Mouse (Mus musculus) thymus, postnatal 4 days (tissue): ENCODE results near the gene Inpp5e.

ENCODE experiments used
- DNase-seq: peaks from one replicate; pipeline ENCODE4 v3.0.0; 2021

The Inpp5e gene

DNA sequence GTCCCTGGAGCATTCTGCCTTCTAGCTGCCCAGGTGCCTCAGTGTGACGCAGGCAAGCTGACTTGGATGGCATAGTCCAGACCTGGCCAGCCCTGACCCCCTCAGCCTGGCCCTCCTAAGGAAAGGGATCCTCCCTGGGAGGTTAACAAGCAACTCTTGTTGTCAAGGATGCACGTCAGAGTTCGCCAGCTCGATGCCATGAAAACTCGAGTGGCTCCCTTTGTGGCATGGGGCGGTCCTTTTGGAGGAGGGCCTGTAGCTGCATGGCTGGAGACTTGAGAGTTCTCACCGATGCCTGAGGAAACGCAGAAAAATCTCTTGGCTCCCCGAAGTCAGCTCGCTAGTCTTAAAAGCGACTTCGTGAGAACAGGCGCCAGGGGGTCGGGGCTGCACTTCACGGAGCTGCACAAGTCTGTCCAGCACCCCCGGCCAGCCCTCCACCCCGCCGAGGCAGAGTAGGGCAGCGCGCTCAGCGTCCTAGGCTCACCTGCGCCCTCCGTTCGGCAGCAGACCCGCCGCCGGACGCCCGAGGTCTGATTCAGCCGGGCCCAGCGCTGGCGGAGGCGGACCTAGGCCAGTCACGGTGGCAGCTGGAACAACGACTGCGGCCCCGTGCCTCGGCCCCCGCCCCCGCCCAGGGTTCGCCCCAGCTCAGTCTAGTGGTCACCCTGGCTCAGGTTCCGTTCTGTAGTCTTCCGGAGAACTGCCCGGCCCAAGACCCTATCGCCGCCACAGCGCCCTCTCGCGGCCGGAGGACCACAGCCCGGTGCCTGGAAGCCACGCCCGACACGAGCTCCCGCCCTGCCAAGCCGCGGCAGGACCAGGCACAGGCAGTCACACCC, at the start of gene Inpp5e:
Gene Inpp5e (minus strand): TSS at position 689 of the 842 bp plus-strand sequence.
- DNase-seq = peak; percentile 99

DNA sequence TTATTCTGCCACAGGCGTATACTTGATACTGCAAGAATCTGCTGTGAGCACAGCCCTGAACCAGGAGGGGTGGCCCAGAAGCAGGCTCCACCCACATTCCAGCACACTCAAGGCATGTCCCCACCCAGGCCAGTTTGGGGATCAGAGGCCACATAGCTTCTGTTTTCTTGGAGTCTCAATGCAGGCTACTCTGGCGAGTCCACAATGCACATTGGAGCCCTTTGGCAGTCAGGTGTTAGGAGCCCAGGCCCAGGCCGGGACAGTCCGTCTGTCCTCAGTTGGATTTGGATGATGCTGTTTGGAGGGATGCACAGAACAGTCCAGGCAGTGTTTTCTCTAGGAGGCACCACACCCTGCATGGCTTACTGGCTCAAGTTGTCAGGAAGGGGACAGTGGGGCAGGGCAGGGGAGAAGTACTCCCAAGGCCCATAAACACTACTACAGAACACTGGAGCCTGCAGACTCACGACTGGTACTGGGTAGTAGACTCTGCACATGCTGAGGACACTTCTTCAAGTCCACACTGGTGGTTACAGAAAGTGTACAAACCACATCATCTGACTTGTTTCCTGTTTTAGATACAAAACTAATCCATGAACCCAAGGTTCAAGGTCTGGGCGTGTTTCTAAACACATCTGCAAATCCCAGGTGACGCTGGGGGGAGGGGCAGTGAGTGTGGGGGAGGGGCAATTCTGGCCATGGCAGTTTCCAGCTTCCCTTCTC, 49.6 kb upstream of the Inpp5e start:
- peak; percentile 67 for DNase-seq

DNA sequence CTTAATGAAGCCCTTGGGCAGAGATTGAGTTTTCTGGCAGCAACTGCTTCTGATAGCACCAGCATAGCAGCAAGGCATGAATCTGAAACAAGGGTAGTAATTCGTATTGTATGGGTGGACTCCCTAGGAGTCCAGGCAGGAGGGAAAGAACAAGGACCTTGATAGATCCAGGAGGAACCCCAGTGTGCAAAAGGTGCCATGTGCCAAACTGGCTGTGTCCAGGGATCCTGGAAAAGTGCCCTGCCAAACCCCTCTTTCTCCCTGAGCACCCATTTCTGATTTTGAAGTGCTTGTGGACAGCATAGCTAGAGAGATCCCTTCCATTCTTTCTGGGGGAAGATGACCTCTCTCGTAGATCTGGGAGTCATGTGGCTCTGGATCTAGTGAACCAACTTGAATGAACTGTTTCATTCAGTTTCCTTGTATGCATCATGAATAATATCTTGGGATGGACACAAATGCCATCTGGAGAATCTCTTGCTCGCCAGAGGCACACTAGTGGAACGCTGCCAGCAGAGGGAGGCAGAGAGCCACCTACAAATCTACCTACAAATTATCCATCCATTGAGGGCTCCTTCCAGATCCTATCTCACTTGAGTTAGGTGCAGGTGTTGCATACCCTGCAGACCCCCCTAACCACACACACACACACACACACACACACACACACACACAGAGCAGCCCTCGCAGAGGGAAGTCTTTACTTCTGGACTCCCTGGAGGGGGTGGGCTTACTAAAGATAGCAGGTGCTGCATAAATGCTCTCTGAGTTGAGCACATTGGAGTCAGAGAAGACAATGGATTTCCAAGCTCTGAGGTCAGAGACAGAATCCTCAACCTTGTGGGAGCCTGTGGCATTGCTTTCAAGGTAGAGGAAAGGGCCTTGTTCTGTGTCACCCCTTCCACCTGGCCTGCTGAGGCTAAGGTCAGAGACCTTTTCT, 40.4 kb upstream of the Inpp5e start:
- peak; percentile 92 for DNase-seq

DNA sequence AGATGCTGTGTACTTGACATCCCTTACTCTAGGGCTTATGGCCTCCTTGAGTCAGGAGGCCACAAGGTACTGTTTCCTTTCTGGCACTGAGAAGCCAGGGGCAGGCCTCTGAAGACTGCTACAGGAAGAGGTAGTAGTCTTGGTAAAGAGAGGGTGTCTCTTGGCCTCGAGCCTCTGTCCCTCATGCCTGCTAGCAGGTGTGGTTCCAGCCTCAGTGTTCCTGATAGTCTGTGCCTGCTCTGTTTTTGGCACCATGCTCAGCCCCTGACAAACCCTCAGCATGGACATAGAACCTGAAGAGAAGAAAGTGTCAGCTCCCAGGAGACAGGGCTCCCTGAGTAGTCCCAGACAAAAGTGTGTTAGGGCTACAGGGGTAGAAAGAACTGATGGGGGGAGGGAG, 38.4 kb upstream of the Inpp5e start:
- peak; percentile 26 for DNase-seq

DNA sequence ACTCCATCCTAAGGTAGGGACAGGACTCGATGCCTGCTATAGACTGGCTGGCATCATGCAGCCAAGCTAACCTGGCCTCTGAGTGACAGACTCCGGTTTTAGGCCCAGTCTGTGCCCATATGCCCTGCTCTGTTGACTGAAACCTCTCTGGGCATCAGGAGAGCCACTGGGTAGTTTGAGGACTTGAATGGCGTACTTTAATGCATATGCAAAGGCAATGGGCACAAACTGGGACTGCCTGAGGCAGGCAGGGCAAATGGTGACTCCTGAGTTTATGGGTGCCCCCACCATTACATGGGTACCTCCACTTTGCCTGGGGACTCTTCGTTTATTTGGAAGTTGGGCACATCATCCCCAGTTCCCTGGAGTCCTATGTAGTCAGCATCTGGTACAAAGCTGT, 37.7 kb upstream of the Inpp5e start:
- peak; percentile 11 for DNase-seq

DNA sequence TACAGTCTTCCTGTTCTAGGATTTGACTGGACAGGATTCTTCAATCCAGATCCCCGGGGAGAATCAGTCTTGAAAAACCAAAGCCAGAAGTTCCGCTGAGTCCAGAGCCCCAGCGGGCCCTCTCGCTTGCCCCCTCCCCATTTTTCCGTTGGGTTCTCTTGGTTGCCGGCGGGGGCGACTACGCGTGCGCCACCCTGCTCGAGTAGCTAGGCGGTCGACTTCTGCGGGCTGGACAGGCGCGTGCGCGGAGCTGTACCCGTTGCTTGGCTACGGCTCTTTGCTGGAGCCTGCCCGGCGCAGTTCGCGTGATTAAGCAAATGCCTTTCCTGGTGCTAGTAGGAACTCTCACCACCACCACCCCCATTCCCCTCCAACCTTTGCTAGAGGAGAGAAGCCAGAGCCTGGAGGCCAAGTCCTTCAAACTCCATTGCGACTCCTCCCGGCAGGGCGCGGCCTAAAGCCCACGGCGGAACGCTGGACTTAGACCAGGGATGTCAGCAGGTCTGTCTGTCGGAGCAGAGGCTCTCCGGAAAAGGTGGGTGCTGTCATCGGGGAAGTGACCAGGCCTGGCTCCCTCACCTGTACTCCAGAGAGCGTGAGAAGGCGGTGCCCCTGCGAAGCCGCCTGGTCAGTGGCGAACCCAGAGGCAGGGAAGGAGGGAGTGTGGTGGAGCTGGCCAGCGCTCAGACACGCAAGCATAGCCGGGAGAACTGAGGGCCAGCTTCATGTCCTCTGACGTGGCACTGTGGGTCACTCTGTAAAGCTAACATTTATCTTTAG, 36.9 kb upstream of the Inpp5e start:
- DNase-seq = peak; percentile 92

DNA sequence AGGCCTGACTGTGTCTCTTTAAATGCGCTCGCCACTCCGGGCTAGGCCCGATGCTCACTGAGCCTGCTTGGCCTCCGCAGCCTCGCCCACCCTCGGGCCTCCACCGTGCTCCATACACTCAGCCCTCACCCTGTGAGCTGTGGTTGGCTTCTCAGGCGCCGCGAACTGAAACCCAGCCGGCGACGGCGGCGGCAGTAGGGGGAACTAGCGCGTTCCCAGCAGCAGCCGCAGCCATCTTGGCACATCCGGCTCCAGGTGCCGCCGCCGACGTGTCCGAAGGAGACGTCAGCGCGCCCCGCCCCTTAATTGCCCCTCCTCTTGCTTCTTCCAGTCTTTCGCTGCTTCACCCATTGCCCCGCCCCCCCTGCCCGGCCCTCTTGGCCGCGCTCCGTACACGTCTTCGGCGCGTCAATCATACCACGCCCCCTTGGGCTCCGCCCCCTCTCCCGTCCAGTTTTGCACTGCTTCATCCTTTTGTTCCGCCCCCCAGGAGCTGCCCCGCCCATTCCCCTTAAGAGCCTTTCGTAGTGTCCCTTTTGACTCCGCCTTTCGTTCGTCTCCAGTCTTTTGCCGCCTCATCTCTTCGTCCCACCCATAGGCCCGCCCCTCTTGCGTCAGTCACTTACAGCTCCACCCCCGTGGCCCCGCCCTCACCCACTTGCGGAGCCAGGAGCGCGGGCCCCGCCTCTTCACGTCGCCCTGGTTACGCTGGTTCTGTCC, 36.1 kb upstream of the Inpp5e start, which contains the start of gene Sec16a:
Gene Sec16a (minus strand): TSS at position 271 of the 720 bp plus-strand sequence.
- peak; percentile 100 for DNase-seq

DNA sequence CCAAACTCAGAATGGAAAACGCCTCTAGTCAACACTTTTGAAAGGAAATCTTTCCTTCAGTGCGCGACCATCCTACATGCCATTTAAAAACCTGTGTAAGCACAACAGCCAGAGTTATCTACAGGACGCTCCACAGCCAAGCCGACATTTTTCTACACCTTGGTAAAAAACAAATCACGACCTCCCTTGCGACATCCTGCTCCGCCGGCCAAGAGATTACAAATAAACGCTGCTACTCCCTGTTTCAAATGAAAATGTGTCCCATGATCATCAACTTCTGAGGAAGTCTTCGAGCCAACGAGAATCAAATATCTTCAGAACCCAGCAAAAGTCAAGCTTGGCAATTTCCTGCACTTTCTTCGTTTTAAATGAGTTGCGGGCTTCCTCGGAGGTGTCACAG, 35.4 kb upstream of the Inpp5e start:
- DNase-seq = no peak

DNA sequence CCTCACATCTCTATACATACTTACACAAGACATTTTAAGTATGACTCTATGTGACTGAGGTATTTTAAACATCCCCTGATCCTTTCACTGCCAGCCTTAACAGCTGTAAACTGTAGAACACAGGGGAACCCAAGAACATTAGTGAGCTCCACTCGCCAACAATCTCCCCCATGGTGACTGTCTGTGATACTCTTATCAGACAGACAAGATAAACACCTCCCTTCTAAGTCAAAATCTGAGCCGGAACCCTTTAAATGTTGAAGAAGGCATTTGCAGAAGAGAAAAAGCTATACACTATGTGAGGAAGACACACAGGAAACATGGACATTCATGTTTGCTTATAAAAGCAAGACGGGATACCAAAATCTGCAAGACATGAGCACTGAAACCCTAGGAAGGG, 34.9 kb upstream of the Inpp5e start:
- no peak for DNase-seq

DNA sequence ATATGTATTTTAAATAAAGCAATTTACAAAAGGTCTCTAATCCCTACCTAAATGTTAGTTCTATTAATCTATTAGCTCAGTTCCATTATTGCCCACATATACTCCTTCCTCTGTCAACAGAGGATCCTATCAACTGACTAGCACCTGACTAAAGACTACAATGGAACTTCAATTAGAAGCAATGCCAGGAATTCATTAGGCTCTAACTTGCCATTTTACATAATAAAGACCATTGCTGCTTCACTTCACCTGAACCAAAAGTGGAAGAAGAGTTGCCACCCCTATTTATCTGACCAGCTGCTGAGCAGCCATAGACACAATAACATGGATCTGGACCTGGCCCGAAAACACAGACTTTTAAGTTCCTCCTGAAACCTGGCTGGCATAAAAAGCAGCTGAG, 33.8 kb upstream of the Inpp5e start:
- DNase-seq = no peak

DNA sequence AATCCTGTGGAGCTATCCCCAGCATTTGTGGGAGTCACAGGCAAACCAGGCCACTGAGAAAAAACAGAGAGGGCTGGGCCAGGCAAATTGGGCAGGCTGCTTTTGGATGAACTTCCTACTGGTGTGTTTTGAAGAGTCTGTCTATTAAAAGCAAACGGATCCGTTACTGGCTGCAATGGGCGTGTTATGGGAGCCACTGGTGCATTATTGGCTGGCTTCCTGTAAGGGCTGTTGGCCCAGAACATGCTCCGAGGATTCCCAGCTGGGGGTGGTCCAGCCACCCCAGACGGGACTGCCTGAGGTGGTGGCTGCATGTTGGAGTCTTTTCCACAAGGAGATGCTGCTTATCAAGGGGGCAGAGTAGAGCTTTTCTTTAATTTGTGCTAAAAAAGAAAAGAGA, 32.7 kb upstream of the Inpp5e start:
- DNase-seq = no peak

DNA sequence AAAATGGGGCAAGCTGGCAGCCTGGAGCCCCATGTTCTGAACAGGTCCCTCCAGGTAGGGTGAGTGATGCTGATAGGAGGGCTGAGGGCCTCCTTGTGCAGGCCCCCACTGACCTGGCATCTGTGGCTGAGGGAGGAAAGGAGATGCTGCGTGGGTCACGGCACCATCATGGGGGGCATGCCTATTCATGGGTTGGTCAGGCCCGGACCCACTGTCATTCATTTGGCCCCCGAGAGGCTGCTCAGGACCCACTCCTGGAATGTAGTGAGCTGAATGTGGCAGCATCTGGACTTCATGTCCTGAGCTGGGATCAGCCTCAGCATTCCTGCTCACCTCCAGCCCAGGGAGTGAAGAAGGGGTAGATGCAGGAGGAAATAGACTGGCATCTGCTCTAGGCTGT, 32.3 kb upstream of the Inpp5e start:
- DNase-seq = no peak

DNA sequence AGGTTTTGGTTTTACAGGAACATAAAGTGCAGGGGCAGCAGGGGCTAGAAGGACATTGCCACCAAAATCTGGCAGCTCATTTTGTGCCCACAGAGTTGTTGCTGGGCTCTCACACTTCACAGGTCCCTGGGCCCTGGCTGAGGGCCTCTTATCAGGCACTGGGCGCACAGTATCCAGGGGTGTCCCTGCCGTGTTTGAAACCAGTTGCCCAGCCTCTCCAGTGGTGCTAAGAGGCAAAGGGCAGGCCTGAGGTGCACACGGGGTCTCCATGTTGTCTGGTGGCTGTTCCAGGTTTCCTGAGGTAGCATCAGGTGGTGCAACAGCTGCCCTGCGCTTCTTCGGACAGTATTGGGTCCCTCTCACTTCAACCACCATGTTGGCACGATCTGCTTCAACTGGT, 30.7 kb upstream of the Inpp5e start:
- DNase-seq = no peak

DNA sequence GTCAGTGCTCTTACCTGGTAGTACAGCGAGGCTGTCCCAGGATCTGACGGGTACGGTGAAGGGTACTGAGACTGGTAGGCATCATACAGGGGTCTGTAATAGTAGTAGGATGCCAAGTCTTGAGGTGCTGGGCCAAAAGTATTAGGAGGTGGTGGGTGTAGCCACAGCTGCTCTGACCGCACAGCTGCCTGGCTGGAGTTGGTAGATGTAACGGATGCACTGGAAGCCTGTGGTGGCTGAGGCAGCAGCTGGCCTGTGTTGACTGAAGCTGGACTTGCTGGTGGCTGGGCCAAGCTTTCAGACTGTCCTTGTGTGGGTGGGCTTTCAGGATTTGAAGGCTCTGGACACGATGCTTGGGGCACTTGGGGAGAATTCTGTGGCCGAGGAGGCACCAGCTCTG, 29.4 kb upstream of the Inpp5e start:
- no peak for DNase-seq

DNA sequence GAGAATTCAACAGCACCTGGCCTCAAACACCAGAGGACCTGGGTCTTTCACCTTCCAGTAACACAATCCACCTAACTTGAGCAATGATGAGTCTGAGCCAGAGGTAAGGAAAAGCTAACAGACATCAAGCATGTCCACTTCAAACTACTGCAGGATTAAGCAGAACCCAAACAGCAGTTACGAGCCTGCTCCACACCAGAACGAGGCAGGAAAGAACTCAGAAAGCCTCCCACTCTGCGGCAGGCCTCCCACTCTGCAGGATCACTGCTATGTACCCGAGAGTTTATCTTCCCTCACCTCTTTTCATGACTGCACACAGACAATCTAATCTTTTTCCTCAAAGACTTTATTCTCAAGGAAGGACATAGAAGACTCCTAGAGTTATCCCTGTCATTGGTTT, 28.2 kb upstream of the Inpp5e start:
- DNase-seq = no peak

DNA sequence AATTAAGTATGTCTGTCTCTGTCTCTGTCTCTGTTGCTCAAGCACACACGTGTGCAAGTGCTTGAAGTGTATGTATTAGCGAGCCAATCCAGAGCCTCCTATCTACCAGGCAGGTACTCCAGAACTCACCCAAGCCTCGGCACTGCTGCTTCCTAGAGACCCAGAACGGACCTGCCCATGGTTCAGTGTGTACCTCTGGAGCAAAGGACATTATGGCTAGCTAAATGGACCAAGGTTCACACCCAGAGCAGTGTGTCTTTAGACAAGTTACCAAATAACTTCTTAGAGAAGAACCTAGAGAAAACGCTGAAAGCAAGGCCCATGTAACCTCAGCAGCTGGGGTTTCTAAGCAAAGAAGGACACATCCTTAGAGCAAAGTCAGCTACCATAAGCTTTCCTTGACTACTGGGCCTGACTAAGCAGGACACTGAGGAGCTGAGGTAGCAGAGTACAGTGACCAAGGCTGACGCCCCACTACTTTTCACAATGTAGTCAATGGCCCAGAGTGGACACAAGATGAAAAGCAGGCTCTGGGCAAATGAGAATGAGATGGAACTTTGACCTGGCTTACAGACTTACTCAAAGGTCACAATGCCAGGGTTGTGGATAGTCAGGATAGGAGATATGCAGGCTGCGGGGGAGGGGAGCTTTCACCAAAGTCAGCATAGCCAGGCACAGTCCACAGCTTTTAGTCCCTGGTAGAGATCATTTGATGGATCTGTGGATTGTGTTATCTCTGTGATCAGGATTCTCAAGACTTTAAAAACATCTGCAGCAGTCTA, 26.0 kb upstream of the Inpp5e start:
- DNase-seq = no peak

DNA sequence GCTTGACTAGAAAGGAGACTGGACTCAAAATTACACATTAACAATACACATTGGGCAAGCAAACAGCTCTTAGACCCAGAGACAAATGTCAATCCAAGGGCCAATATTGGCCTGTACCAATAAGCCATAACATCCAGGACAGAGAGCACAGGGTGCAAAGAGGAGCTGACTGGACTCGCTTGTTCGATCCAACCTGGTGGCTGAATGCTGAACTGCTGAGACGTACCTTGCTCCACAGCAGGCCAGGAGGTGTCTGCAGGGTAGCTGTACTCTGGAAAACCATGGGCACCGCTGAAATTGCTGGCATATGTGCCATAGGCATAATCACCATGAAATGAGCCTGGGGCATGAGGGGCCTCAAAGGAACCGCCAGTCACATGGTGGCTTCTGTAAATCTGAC, 20.8 kb upstream of the Inpp5e start:
- no peak for DNase-seq

DNA sequence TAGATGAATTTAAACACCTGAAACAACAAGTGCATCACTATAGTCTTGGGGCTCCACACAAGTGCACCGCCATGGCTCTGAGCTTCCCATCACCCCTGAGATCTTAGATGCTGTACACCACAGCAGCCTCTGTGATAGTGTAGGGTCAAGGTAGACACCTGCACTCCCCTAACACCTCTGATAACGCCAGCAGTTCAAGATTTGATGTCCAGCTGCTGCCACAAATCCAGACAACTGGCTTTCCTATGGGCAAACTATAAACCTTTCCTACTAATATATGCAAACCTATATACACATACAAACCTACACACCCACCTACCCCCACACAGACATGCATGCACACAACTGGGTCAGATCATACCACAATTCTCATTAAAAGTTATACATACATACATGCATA, 15.5 kb upstream of the Inpp5e start:
- no peak for DNase-seq

DNA sequence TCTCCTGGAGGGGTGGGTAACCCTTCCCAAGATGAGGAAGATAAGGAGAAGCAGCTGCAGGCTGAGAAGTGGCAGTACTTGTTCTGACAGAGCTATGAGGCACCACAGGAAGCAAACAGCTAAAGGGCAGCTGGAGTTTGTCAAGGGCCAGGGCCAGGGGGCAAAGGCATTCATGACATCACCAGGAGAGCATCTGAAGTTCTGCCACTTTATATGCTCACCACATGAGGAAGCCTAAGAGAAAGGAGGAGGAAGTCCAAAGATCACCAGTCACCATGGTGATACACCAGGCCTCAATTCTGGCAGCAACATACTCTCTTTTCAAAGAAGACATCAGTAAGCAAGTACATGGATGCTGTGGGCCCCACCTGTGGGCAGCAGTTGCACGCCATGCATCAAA, 14.1 kb upstream of the Inpp5e start:
- no peak for DNase-seq

DNA sequence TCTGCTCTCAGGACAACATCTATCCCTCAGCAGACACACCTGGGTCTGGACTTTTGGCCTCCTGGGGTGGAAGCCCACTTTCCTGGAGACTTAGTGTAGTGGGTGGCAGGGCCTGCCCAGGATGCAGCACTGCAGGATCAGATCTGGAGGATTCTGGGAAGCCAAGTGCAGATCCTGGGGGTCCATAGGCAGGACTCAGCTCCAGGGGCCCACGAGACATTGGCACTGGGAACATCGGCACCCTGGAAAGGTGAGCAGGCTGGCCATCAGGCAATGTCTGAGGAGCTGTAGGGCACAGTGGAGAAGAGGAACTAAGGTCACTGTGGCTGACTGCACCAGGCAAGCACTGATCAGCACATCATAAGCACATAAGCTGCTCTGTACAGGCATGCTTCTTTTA, 13.0 kb upstream of the Inpp5e start:
- DNase-seq = no peak

DNA sequence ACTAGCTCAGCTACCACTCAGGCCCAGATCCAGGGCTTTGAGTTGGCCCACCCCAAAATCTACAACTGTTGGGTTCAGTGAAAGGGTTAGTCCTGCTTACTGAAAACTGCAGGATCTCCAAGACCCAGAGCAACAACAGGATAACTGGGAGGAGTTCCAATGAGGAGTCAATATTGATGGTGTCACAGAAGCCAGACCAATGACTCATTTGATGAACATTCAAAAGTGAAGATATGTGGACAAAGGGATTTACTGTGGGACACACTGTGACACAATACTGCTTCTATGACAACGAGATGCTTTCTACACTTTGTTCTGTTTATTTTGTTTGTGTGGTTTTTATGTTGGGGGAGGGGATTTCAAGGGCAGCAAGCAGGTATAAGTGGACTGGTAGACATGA, 9.1 kb upstream of the Inpp5e start:
- DNase-seq = no peak
